Mouse (Mus musculus) adrenal gland, postnatal 36 days (tissue): ENCODE measurements around the gene Zfp944. TPM values are rescaled to one million over a fixed set of nuclear protein-coding genes. Genes with fewer than 3 reads are reported as not detected.
"Not testable (repeated sequence)": the region's sequence is repeated elsewhere in the genome, so short reads cannot be mapped to it uniquely, and the experiment has no call there.

Experiments used
- DNase-seq, 2 experiments: peaks; one replicate each; pipeline ENCODE4 v3.0.0; 2021; ENCODE audit warnings: mixed read lengths in 1 of 2
- long read RNA-seq, 2 experiments: library from polyadenylated mRNA; stranded (forward); transcript quantifications; one replicate each; pipeline ENCODE4 v2.0.0; 2021; ENCODE audit warnings: borderline sequencing depth in 2 of 2
- total RNA-seq, 2 experiments: library from RNA; stranded (reverse); gene quantifications; 2 replicates each; pipeline ENCODE4 v1.2.3; 2021

The Zfp944 gene
- total RNA-seq = 1 to 10 TPM; 6.7 to 7.0 TPM
- long read RNA-seq, experiment 1, partial matches to known transcripts = 1 of 14 reads
- long read RNA-seq, experiment 1, other reads (novel, unspliced or antisense) = 10 of 14 reads
- long read RNA-seq, experiment 2, partial matches to known transcripts = 0 of 8 reads
- long read RNA-seq, experiment 2, other reads (novel, unspliced or antisense) = 6 of 8 reads

- DNase-seq = peak; percentile 45 to 48
These were observed at the start of gene Zfp944, which contains the start of gene Zfp758 for GRCm38 (mm10) chr17:22361101-22361781. Gene Zfp944 (minus strand): TSS chr17:22361400. Gene Zfp758 (plus strand): TSS chr17:22361453.

DNA sequence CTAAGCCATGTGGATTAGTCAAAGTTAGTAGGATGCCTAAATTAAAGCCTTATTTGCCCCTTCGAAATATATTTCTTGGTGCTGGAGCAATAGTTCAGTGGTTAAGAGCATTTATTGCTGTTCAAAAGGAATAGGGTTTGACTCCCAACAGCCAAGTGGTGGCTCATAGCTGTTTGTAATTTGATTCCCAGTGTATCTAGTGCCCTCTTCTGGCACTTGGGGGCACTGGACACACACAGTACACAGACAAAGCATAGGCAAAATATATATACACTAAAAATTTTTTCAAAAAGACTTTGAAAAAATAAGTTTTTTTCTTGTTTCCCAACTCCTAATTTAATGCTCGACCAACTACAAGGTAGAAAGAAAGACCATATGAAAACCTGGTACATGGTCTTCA, 49.6 kb upstream of the Zfp944 start:
- DNase-seq = peak; percentile 17 to 43

GRCm38 (mm10) chr17:22363895-22364294, 2.7 kb upstream of the Zfp944 start:
- DNase-seq = no peak

GRCm38 (mm10) chr17:22360572-22360971, 628 bp downstream of the Zfp944 start:
- DNase-seq = no peak

GRCm38 (mm10) chr17:22352794-22353193, 8.4 kb downstream of the Zfp944 start:
- peak; percentile 24 to 47 for DNase-seq

GRCm38 (mm10) chr17:22315247-22315646, 46.0 kb downstream of the Zfp944 start:
- not testable (repeated sequence) for DNase-seq

DNA sequence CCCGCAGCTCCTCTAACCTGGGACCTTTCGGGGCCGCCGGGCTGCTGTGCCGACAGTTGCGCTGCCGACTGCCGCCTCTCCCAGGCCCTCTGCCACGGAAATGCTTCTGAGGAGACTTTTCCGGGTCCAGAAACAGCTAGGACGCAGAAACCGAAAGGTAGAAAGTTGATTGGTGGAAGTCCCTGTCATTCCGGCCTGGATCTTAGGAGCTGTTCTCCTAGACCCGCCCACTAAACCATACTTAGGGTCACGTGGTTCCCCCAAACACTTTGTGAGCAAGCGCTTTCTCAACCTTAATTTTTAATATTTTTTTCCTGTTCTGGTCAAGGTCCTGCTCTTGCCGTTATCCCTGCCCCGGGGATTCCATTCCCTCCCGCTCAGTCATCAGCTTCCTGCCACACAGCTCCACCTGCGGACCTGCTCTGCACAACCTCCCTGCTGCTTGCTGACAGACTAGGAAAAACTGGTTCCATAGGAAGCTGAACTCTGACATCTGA, 46.4 kb downstream of the Zfp944 start, which contains the start of gene CT030661.1:
TSS of gene CT030661.1 (minus strand) at position 108 of the 497 bp plus-strand sequence.
- peak; percentile 89 to 93 for DNase-seq

- DNase-seq = peak; percentile 2 to 3
These were observed 47.0 kb downstream of the Zfp944 start for GRCm38 (mm10) chr17:22314219-22314618.

Other genes starting within 250 kb of the Zfp944 start
- 1 to 10 TPM in 1 of 2 experiments, under 1 TPM in 1; 0.89 to 1.1 TPM for gene Zfp947, start 195.2 kb downstream of the Zfp944 start, total RNA-seq
- 1 to 10 TPM; 3.9 to 4.4 TPM for gene Zfp994, start 135.8 kb downstream of the Zfp944 start, total RNA-seq
- gene CT030661.1, start 46.6 kb downstream of the Zfp944 start, total RNA-seq = 10 to 100 TPM in 1 of 2 experiments, 1 to 10 TPM in 1; 8.8 to 11.2 TPM
- 10 to 100 TPM; 10.5 to 11.9 TPM for gene Zfp758, start 53 bp upstream of the Zfp944 start, total RNA-seq
- gene Zfp946, start 62.8 kb upstream of the Zfp944 start, total RNA-seq = 1 to 10 TPM; 5.7 to 6.4 TPM
- gene Vmn2r111, start 212.1 kb upstream of the Zfp944 start, total RNA-seq = not detected
- gene Vmn2r112, start 239.6 kb upstream of the Zfp944 start, total RNA-seq = not detected